Mouse (Mus musculus) stomach, postnatal 0 days (tissue): Measurements from ENCODE around the gene Zdhhc18.

ENCODE experiments used
- CTCF ChIP-seq: IDR thresholded peaks from 2 replicates; pipeline ENCODE4 v1.5.1; 2016; ENCODE audit warnings: antibody characterized with exemption, low read depth, mild to moderate bottlenecking, moderate library complexity
- EP300 ChIP-seq: optimal IDR thresholded peaks from 2 replicates; pipeline ENCODE3; 2016; ENCODE audit warnings: antibody characterized with exemption

GRCm38 (mm10) chr4:133688417-133689067, 38.6 kb upstream of the Zdhhc18 start:
- TF ChIP-seq CTCF (no peak), EP300 (no peak)
